Mouse (Mus musculus) brain, adult 2 months (tissue): ENCODE results near the gene Sh3pxd2b.

ENCODE experiments used
- DNase-seq: peaks from one replicate; pipeline ENCODE4 v3.0.0; 2011; ENCODE audit warnings: low read depth, low spot score

The Sh3pxd2b gene

DNA sequence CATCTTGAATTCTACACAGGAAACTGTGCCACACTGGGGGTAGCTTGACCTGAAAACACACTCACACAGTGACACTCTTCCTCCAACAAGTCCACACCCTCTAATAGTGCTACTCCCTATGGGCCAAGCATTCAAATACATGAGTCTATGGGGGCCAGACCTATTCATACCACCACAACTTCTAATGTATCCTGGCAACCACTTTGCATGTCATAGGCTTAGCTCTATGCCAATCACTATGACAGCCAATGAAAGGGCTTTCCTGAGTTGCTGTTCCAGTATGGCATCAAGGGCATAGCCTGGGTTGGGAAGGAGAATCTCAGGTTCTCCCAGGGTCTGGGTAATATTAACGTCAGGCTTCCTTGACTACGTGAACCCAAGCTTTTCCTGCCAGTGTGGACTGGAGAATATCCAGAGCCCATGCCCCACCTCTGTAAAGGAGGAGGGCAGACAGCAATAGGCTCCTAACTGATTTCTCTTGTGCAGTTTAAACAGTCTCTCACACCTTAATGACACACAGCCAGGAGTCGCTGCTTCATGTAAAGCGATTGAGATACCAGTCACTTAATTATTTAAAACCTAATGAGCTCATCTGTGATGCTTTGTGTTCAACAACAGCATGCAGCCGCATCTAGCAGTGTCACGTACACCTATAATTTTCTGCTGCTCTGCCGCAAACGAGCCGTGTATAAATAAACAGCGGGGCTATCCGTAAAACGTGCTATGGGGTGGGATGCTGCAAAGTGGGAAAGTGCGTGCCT is 25.8 kb downstream of the Sh3pxd2b start:
- no peak for DNase-seq

DNA sequence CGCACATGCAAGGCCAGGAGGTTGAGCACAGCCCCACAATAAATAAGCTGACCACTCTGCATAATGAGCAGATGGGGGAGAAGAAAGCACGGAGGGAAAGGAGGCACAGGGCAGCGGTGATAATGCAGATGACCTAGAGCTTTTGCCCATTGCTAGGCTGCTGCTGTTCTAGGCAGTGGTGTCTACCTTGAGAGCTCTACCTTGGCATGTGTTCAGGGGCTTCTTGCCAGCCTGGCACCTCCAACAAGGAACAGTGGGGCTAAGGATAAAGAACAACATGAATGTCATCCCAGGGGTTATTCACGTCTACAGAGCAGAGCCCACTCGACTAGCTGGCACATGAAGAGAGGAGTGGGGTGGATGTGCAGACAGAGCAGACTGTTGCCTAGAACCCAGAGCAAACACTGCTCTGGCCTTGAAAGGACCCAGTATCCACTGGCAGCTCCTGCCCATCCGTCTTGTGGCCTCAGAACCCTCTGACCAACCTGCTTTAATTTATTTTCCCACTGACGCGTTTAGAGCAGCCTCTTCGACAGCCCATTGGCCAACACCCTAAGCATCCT is 26.5 kb downstream of the Sh3pxd2b start:
- no peak for DNase-seq

GRCm38 (mm10) chr11:32375104-32375535 is 27.5 kb downstream of the Sh3pxd2b start:
- peak; percentile 45 for DNase-seq

DNA sequence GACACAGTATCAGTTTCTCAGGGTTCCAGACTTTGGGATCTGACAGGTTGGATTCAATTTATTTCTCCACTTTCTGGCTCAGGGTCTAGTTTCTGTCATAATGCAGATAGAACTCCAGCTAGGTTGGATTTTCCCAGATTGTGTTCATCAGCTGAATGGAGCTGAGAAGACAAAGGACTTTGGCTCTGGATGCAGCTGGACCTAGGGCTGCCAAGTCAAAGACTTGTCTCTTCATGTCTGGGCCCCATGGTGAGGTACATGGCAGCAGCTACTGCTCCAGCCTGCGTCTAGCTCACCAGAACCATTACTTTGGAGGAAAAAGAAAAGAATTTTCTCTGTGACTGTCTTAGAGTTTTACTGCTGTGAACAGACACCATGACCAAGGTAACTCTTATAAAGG is 28.5 kb downstream of the Sh3pxd2b start:
- no peak for DNase-seq

- no peak for DNase-seq
These were observed 32.3 kb downstream of the Sh3pxd2b start for GRCm38 (mm10) chr11:32379910-32380309.

GRCm38 (mm10) chr11:32383341-32384134 is 35.9 kb downstream of the Sh3pxd2b start:
- DNase-seq, result peak; percentile 24

GRCm38 (mm10) chr11:32384135-32384801 is 36.6 kb downstream of the Sh3pxd2b start:
- DNase-seq, result no peak

DNA sequence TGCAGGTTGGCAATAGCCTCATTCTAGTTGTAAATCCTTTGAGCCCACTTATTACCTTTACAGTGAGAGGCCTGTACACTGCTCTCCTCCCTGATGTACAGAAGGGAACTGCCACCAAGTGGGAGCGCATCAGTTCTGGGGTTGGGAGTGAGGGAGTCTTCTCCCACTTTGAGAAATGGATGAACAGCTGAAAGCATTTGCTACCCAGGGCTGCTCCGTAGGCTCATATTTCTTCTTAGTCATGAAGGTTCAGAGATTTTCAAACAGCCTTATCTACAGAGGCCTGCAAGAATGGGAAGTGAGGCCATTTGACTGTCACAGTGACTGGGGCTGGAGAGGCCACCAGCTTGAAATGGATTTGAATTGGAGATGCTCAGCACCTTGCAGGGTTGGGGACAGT is 38.4 kb downstream of the Sh3pxd2b start:
- DNase-seq, result no peak

GRCm38 (mm10) chr11:32388064-32388463 is 40.4 kb downstream of the Sh3pxd2b start:
- no peak for DNase-seq

- peak; percentile 24 for DNase-seq
These were observed 45.5 kb downstream of the Sh3pxd2b start for GRCm38 (mm10) chr11:32393095-32393494.

- DNase-seq, result no peak
These were observed 48.2 kb downstream of the Sh3pxd2b start for GRCm38 (mm10) chr11:32395791-32396190.

- DNase-seq, result peak; percentile 27
These were observed 50.8 kb downstream of the Sh3pxd2b start for GRCm38 (mm10) chr11:32398446-32398845.

DNA sequence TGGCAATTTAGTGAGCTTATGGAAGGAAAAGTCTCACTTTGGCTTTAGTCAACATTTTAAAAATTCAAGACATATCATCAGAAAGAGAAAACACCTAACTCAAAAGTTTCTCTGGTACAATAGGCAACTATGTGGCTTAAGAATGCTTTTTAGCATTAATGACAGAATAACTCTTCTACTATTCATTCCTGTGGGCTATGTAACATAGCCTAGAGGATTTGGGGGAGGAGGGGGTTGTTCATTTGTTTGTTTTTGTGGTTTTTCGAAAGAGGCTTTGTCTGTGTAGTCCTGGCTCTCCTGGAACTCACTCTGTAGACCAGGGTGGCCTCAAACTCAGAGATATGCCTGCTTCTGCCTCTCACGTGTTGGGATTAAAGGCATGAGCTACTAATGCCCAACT is 51.6 kb downstream of the Sh3pxd2b start:
- no peak for DNase-seq

GRCm38 (mm10) chr11:32402712-32403111 is 55.1 kb downstream of the Sh3pxd2b start:
- peak; percentile 92 for DNase-seq

DNA sequence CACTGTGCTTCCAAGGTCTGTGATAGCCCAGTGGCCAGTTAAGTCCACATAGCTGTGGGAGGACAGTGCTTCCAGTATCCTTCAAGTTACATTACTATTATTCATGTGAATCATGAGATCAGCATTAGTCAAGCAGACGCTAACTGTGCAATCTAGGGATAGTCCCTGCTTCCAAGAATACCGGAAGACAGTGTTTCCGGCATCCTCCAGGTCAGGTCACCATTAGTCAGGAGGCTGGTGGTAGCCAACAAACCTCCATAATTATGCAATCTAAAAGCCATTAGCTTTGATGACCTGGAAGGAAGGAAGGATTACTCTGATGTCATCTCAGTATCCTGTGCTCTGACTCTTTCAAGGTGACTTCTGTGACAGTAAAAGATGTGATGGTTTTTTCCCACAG is 57.1 kb downstream of the Sh3pxd2b start:
- DNase-seq, result no peak

DNA sequence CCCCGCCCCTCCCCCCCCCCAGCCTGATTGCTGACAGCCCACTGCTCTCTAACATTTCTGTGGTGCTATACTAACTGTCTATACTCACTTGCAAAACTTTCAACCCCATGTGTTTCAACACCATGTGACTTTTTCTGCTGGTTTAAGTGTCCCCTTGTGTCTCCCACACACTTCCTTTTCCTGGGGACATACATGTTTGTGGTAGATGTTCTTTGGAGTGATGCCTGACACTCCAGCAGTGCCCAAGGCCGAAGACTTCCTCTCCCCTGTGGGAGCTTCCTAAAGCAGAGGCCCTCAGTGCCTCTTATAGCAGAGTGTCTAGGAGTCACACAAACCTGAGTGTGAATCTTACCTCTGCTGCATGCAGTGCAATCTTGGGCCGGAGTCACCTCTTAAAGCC is 60.2 kb downstream of the Sh3pxd2b start:
- DNase-seq, result no peak

- no peak for DNase-seq
These were observed 61.4 kb downstream of the Sh3pxd2b start for GRCm38 (mm10) chr11:32409052-32409451.

GRCm38 (mm10) chr11:32409823-32410562 is 62.4 kb downstream of the Sh3pxd2b start:
- peak; percentile 16 for DNase-seq

DNA sequence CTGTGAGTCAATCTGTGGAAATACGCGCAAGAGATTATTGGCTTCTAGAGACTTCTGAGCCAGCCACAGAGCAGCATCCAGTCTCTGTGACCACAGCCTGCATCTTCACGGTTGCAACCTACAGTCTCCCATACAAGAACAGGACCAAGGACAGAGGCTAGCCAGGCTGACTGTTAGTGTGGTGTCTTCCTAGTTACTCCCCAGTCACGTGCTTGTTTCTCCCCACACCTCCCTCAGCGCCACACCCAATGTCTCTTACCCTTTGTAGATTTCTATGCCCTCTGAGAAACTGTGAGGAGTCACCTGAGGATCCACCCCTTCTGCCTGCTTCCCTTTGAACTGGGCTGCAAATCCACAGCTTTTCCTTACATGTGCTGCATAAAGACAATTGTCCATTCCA is 72.4 kb downstream of the Sh3pxd2b start:
- no peak for DNase-seq

DNA sequence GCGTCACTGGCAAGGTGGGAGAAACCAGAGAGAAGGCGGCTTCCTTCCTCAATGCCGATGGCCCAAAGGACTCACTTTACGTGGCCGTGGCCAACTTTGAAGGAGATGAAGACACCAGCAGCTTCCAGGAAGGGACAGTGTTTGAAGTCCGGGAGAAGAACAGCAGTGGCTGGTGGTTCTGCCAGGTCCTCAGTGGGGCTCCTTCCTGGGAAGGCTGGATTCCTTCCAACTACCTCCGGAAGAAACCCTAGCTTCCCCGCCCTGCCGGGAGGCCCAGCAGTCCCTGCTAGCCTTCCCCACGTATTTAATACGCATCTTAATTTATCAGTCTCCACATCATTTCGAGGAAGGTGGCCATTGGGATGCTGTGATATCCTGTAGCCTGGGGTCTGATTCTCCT is 75.7 kb downstream of the Sh3pxd2b start:
- DNase-seq, result no peak

DNA sequence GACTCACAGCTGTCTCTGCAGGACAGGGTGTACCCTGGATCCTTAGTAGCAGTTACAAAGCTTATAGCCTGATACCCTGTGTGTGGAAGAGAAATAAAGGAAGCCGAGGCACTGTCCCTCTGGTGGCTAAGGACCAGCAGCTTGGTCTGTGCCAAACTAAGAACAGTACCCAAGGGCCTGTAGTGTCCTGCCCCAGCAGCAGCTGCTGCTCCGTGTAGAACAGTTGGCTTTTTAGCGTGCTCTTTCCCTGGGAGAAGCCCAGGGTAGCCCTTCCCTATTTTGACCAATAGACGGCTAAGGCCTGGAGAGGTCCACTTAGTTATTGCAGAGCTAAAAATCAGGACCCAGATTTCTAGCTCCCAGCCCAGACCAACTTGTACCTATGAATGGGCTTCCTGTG is 77.0 kb downstream of the Sh3pxd2b start:
- DNase-seq, result no peak
